25 mouse cellular contexts compared by ENCODE assay signal in genomic region chr9:78360484-78360872, GRCm38 (mm10). TPM values are rescaled to one million over a fixed set of nuclear protein-coding genes. Genes with fewer than 3 reads are reported as not detected.
DNase-seq lines count a peak whose midpoint lies in the region; ATAC-seq and TF ChIP-seq lines count a peak whose summit lies in the region.
"Had no signal": no experiment of that assay in that cellular context is flagged by ENCODE, and none has a peak within 500 bp of the region (broad histone marks: within the 10 kb centered on the region; RNA-seq: fewer than 3 reads in every experiment).

No protein-coding gene starts in this region.

- H3K9me3 ChIP-seq in ES-Bruce4 (replicated peaks; ENCODE audit: control insufficient read depth, insufficient read depth, low read length, poor library complexity, severe bottlenecking), result no peaks in the 10 kb centered on the region
- H3K9me3 ChIP-seq in ES-E14 (ENCODE audit: control insufficient read depth, insufficient read depth, low read depth, low read length), result no peaks in the 10 kb centered on the region
- H3K9me3 ChIP-seq: embryonic facial prominence, embryonic 13.5 days; embryonic facial prominence, embryonic 15.5 days; forebrain, embryonic 10.5 days; forebrain, embryonic 12.5 days had no signal

- ATAC-seq in frontal cortex, adult (ENCODE audit: low TSS enrichment), result no peak
- ATAC-seq: forebrain, embryonic 14.5 days; forebrain, embryonic 16.5 days had no signal

- peaks cover 3% of the 10 kb centered on the region for H3K4me1 ChIP-seq in ES-Bruce4 (ENCODE audit: control insufficient read depth, insufficient read depth, low read length)
- H3K4me1 ChIP-seq in ES-E14 (ENCODE audit: control insufficient read depth in 2 of 2, insufficient read depth in 2 of 2, low read length in 2 of 2, poor library complexity in 1 of 2), result peaks cover 11 to 16% of the 10 kb centered on the region in 2 experiments
- H3K4me1 ChIP-seq: embryonic facial prominence, embryonic 13.5 days; embryonic facial prominence, embryonic 15.5 days; forebrain, embryonic 10.5 days; forebrain, embryonic 12.5 days had no signal

- peak; percentile 87 for TF ChIP-seq EP300 in ES-Bruce4 (IDR thresholded peaks at IDR 0.05; ENCODE audit: insufficient read depth, low read depth, low read length)

- H3K9ac ChIP-seq in ES-Bruce4 (ENCODE audit: low read depth, poor library complexity, severe bottlenecking) (no peak overlapping the region), ES-E14 (ENCODE audit: insufficient read depth, low read depth, low read length, poor library complexity, severe bottlenecking) (no peak overlapping the region)
- H3K9ac ChIP-seq: embryonic facial prominence, embryonic 13.5 days; embryonic facial prominence, embryonic 15.5 days; forebrain, embryonic 12.5 days had no signal

- intact Hi-C loops in left cerebral cortex, postnatal 4 days (cut with DNase I), result no loop called here

- DNase-seq in ES-E14 (ENCODE audit: low read depth, low spot score) (no peak), ZHBTc4 (ENCODE audit: low read depth, low spot score) (peak; percentile 61)
- no peak for DNase-seq in heart, adult 8-10 months (ENCODE audit: low spot score)
- no peak for DNase-seq in left cerebral cortex, postnatal 4 days
- DNase-seq: adrenal gland, adult 8-10 months; adrenal gland, postnatal 14 days; adrenal gland, postnatal 36 days; cerebellum, adult 11-12 months; cerebellum, adult 2 months; cerebellum, adult 9-10 months; cerebellum, postnatal 10 days; cerebellum, postnatal 25 days had no signal

- no peak for TF ChIP-seq POLR2A in ES-Bruce4 (IDR thresholded peaks at IDR 0.05; ENCODE audit: insufficient read depth, low read length)

- H3K4me3 ChIP-seq in ES-Bruce4 (ENCODE audit: low read depth, low read length) (no peak overlapping the region), ES-E14 (ENCODE audit: insufficient read depth in 1 of 2, low read depth in 1 of 2, low read length in 2 of 2, poor library complexity in 1 of 2, severe bottlenecking in 1 of 2) (no peak overlapping the region; a peak in 1 of 4 replicates)
- H3K4me3 ChIP-seq: embryonic facial prominence, embryonic 13.5 days; embryonic facial prominence, embryonic 15.5 days; erythroblast, embryonic 14.5 days; forebrain, embryonic 10.5 days; forebrain, embryonic 12.5 days had no signal

- in situ Hi-C loops in ES-E14 (cut with MboI; ENCODE audit: low sequenced_read_pairs in 2 of 2, unreplicated experiment in 2 of 2), result no loop called here

- H3K27ac ChIP-seq in ES-Bruce4 (ENCODE audit: insufficient read depth, low read length) (peak overlapping the region; percentile 98), ES-E14 (ENCODE audit: insufficient read depth, low read depth, low read length, poor library complexity, severe bottlenecking) (peak overlapping the region; percentile 89)
- H3K27ac ChIP-seq: embryonic facial prominence, embryonic 13.5 days; embryonic facial prominence, embryonic 15.5 days; forebrain, embryonic 10.5 days; forebrain, embryonic 12.5 days had no signal

- no peaks in the 10 kb centered on the region for H3K27me3 ChIP-seq in ES-Bruce4 (ENCODE audit: control insufficient read depth, insufficient read depth, low read length, poor library complexity, severe bottlenecking)
- H3K27me3 ChIP-seq: embryonic facial prominence, embryonic 13.5 days; embryonic facial prominence, embryonic 15.5 days; forebrain, embryonic 12.5 days had no signal

- no peak for TF ChIP-seq CTCF in ES-Bruce4 (IDR thresholded peaks at IDR 0.05; ENCODE audit: low read depth, low read length)

- H3K36me3 ChIP-seq in ES-Bruce4 (ENCODE audit: control insufficient read depth, insufficient read depth, low read length, poor library complexity, severe bottlenecking) (no peaks in the 10 kb centered on the region), ES-E14 (ENCODE audit: control insufficient read depth, insufficient read depth, low read length, poor library complexity, severe bottlenecking) (no peaks in the 10 kb centered on the region)
- H3K36me3 ChIP-seq: embryonic facial prominence, embryonic 13.5 days; embryonic facial prominence, embryonic 15.5 days; forebrain, embryonic 10.5 days; forebrain, embryonic 12.5 days had no signal

TF ChIP-seq in ES-E14, 5 proteins besides CTCF, POLR2A, EP300 and RAD21:
- TF ChIP-seq ZNF384 (IDR thresholded peaks at IDR 0.05; ENCODE audit: low read depth, low read length), result no peak
- TF ChIP-seq MAFK (IDR thresholded peaks at IDR 0.05; ENCODE audit: insufficient read depth, low read depth, low read length), result no peak
- no peak for TF ChIP-seq HCFC1 (IDR thresholded peaks at IDR 0.05; ENCODE audit: borderline replicate concordance, insufficient read depth, low read length)
- no peak for TF ChIP-seq CHD2 (IDR thresholded peaks at IDR 0.05; ENCODE audit: low read depth, low read length)
- no peak for TF ChIP-seq ZC3H11A (IDR thresholded peaks at IDR 0.05; ENCODE audit: borderline replicate concordance, low read depth, low read length)

RNA-seq across cellular contexts. Expression of gene Gsta2, which starts 4.9 kb away (rescaled TPM):
- polyA plus RNA-seq in ES-Bruce4 (2011; ENCODE audit: insufficient read depth, insufficient read length, low read depth, missing spikeins), result not detected in 2 replicates
- total RNA-seq in ES-E14 (2012; rRNA removed), result not detected in 2 replicates
- total RNA-seq in heart, adult 8-10 months (2022), result 1 to 10 TPM; 1.4 to 4.4 (median 2.6) TPM
- total RNA-seq in left cerebral cortex, postnatal 4 days (2021), result not detected
- total RNA-seq: MEL had no signal
- polyA plus RNA-seq: cerebellum, adult 2 months; embryonic facial prominence, embryonic 11.5 days; erythroblast, embryonic 14.5 days; forebrain, embryonic 10.5 days; forebrain, embryonic 12.5 days; forebrain, embryonic 14.5 days; forebrain, embryonic 16.5 days had no signal

RNA-seq across cellular contexts. Expression of gene Dppa5a, which starts 7.5 kb away (rescaled TPM):
- polyA plus RNA-seq in ES-Bruce4 (2011; ENCODE audit: insufficient read depth, insufficient read length, low read depth, missing spikeins), result 5,317 and 5,424 TPM in 2 replicates
- total RNA-seq in ES-E14 (2012; rRNA removed), result 2,580 and 3,190 TPM in 2 replicates
- not detected for total RNA-seq in heart, adult 8-10 months (2022)
- 1 to 10 TPM in 1 of 2 experiments, under 1 TPM in 1; 0.85 to 3.4 TPM for total RNA-seq in left cerebral cortex, postnatal 4 days (2021)
- total RNA-seq: adrenal gland, adult 8-10 months; adrenal gland, postnatal 14 days; adrenal gland, postnatal 36 days; MEL had no signal
- polyA plus RNA-seq: cortical plate, adult 2 months; embryonic facial prominence, embryonic 11.5 days; erythroblast, embryonic 14.5 days; forebrain, embryonic 10.5 days had no signal

RNA-seq across cellular contexts. Expression of gene Ooep, which starts 18.0 kb away (rescaled TPM):
- polyA plus RNA-seq in ES-Bruce4 (2011; ENCODE audit: insufficient read depth, insufficient read length, low read depth, missing spikeins), result 75.0 and 86.4 TPM in 2 replicates
- total RNA-seq in ES-E14 (2012; rRNA removed), result 31.2 and 35.3 TPM in 2 replicates
- not detected for total RNA-seq in heart, adult 8-10 months (2022)
- 1 to 10 TPM; 1.3 to 2.1 TPM for total RNA-seq in left cerebral cortex, postnatal 4 days (2021)
- total RNA-seq: adrenal gland, adult 8-10 months; adrenal gland, postnatal 14 days; adrenal gland, postnatal 36 days; MEL had no signal
- polyA plus RNA-seq: erythroblast, embryonic 14.5 days had no signal

RNA-seq across cellular contexts. Expression of gene Omt2b, which starts 33.1 kb away (rescaled TPM):
- polyA plus RNA-seq in ES-Bruce4 (2011; ENCODE audit: insufficient read depth, insufficient read length, low read depth, missing spikeins), result not detected in 2 replicates
- total RNA-seq in ES-E14 (2012; rRNA removed), result not detected in 2 replicates
- not detected for total RNA-seq in heart, adult 8-10 months (2022)
- total RNA-seq in left cerebral cortex, postnatal 4 days (2021), result not detected
- total RNA-seq: adrenal gland, adult 8-10 months; adrenal gland, postnatal 14 days; adrenal gland, postnatal 36 days; MEL had no signal
- polyA plus RNA-seq: C2C12; cerebellum, adult 2 months; cortical plate, adult 2 months; embryonic facial prominence, embryonic 11.5 days; embryonic facial prominence, embryonic 13.5 days; embryonic facial prominence, embryonic 15.5 days; erythroblast, embryonic 14.5 days; forebrain, embryonic 10.5 days; forebrain, embryonic 12.5 days; forebrain, embryonic 14.5 days; forebrain, embryonic 16.5 days had no signal

RNA-seq across cellular contexts. Expression of gene Ddx43, which starts 35.1 kb away (rescaled TPM):
- 2.8 and 4.9 TPM in 2 replicates for polyA plus RNA-seq in ES-Bruce4 (2011; ENCODE audit: insufficient read depth, insufficient read length, low read depth, missing spikeins)
- total RNA-seq in ES-E14 (2012; rRNA removed), result 4.3 and 5.0 TPM in 2 replicates
- total RNA-seq in heart, adult 8-10 months (2022), result not detected
- total RNA-seq in left cerebral cortex, postnatal 4 days (2021), result under 1 TPM in 1 of 2 experiments, not detected in 1; 0.20 TPM
- total RNA-seq: adrenal gland, adult 8-10 months; adrenal gland, postnatal 14 days; adrenal gland, postnatal 36 days had no signal
- polyA plus RNA-seq: C2C12; embryonic facial prominence, embryonic 11.5 days; erythroblast, embryonic 14.5 days had no signal

Comparison
In these comparisons a context has a peak if more than half of its experiments do, and no peak if none do; other contexts are left out.
1. RNA of gene Dppa5a, which starts 7.5 kb away (total RNA-seq): 2,580 to 3,190 TPM in ES-E14; 0.85 to 3.4 TPM in left cerebral cortex, postnatal 4 days and not detected in heart, adult 8-10 months; every median in the first group is over 100 times any median in the second.
2. RNA of gene Ooep, which starts 18.0 kb away (total RNA-seq): 31.2 to 35.3 TPM in ES-E14; 1.3 to 2.1 TPM in left cerebral cortex, postnatal 4 days and not detected in heart, adult 8-10 months; every median in the first group is over 10 times any median in the second.